ENCODE assay signal across 35 mouse cellular contexts in the genomic region with DNA sequence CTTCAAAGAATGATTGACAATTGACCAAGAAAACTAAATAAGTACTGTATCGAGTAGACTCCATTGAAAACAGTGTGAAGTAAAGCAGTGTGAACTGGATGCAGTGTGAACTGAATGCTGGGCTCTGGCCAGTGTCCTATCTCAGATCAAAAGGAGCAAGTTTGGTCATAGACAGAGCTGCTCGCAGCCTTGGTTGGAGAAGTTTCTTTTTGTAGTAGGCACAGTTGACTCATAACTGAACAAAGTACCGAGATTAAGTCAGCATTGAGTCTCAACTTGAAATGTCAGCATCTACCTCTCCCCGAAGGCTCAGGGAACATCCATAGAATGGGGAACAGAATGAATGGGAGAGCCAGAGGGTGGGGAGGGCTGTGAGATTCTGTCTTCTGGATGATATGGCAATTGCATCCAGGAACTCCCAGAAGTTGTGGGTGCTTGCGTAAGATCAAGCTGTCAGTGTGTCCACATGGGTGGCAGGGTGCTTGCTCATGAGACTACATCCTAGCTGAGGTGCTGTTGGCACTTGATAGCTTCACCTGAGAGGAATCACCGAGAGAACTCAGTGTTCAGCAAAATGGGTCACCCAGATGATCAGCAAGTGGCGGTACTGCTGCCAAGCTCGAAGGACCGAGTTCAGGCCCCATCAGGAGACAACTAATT. TPM values are rescaled to one million over a fixed set of nuclear protein-coding genes. Genes with fewer than 3 reads are reported as not detected.
DNase-seq lines count a peak whose midpoint lies in the region; ATAC-seq and TF ChIP-seq lines count a peak whose summit lies in the region.
"Had no signal": no experiment of that assay in that cellular context is flagged by ENCODE, and none has a peak within 500 bp of the region (broad histone marks: within the 10 kb centered on the region; RNA-seq: fewer than 3 reads in every experiment).

No protein-coding gene starts in this region.

- no peak for TF ChIP-seq CTCF in liver, adult 2 months (IDR thresholded peaks at IDR 0.05; ENCODE audit: low read depth, low read length)

- H3K4me3 ChIP-seq in liver, adult 2 months (ENCODE audit: insufficient read depth, low read depth, low read length) = no peak overlapping the region
- H3K4me3 ChIP-seq in liver, embryonic 12.5 days = no peak overlapping the region
- H3K4me3 ChIP-seq: embryonic facial prominence, embryonic 10.5 days; embryonic facial prominence, embryonic 15.5 days; forebrain, embryonic 13.5 days; heart, embryonic 13.5 days; hindbrain, embryonic 10.5 days; midbrain, embryonic 15.5 days; neural tube, embryonic 12.5 days had no signal

- ATAC-seq in liver, embryonic 12.5 days = no peak
- ATAC-seq in megakaryocyte, adult 5-6 weeks (ENCODE audit: poor library complexity, severe bottlenecking) = peak; percentile 50
- ATAC-seq: forebrain, embryonic 13.5 days; hindbrain, embryonic 16.5 days; intestine, embryonic 16.5 days; lung, postnatal 0 days; midbrain, embryonic 15.5 days had no signal

- WGBS in liver, adult 2 months = 28% methylated on average over 9 of the region's 9 CpGs
- 68% methylated on average over 9 of the region's 9 CpGs for WGBS in liver, embryonic 12.5 days (ENCODE audit: insufficient replicate concordance)

- H3K36me3 ChIP-seq in liver, adult 2 months (ENCODE audit: control insufficient read depth, insufficient read depth, low read length) = no peaks in the 10 kb centered on the region
- H3K36me3 ChIP-seq in liver, embryonic 12.5 days = no peaks in the 10 kb centered on the region
- H3K36me3 ChIP-seq: embryonic facial prominence, embryonic 10.5 days; embryonic facial prominence, embryonic 15.5 days; heart, embryonic 13.5 days; hindbrain, embryonic 10.5 days; midbrain, embryonic 15.5 days; neural tube, embryonic 12.5 days had no signal

- H3K79me2 ChIP-seq in liver, adult 2 months (ENCODE audit: control insufficient read depth, insufficient read depth, low read length) = no peaks in the 10 kb centered on the region

- intact Hi-C loops in gastrocnemius, postnatal 14 days (cut with DNase I; ENCODE audit: low total_unique reads) = no loop called here

- TF ChIP-seq POLR2A in liver, adult 2 months (IDR thresholded peaks at IDR 0.05; ENCODE audit: extremely low read depth, insufficient read depth, low read length) = no peak

- peak overlapping the region; percentile 30 for H3K9ac ChIP-seq in liver, adult 2 months (ENCODE audit: low read depth, low read length)
- no peak overlapping the region for H3K9ac ChIP-seq in liver, embryonic 12.5 days
- H3K9ac ChIP-seq: embryonic facial prominence, embryonic 15.5 days; forebrain, embryonic 13.5 days; heart, embryonic 13.5 days; midbrain, embryonic 15.5 days; neural tube, embryonic 12.5 days had no signal

- H3K4me1 ChIP-seq in liver, adult 2 months (ENCODE audit: control insufficient read depth, insufficient read depth, low read length) = peaks cover 27% of the 10 kb centered on the region
- 0 out of 2 replicates have a peak, but pooled peaks cover 5% of the 10 kb centered on the region for H3K4me1 ChIP-seq in liver, embryonic 12.5 days
- H3K4me1 ChIP-seq: embryonic facial prominence, embryonic 15.5 days; forebrain, embryonic 13.5 days; midbrain, embryonic 15.5 days; neural tube, embryonic 12.5 days had no signal

- H3K27me3 ChIP-seq in liver, adult 2 months (ENCODE audit: control insufficient read depth, insufficient read depth, low read length) = no peaks in the 10 kb centered on the region
- no peaks in the 10 kb centered on the region; the same call in 1 of the 2 replicates for H3K27me3 ChIP-seq in liver, embryonic 12.5 days (replicated peaks)
- H3K27me3 ChIP-seq: embryonic facial prominence, embryonic 15.5 days; forebrain, embryonic 13.5 days; midbrain, embryonic 15.5 days; neural tube, embryonic 12.5 days had no signal

- peak; percentile 35 for DNase-seq in adrenal gland, adult 2 months
- no peak for DNase-seq in adrenal gland, postnatal 4 days (ENCODE audit: low spot score in 2 of 2)
- peak; percentile 92 for DNase-seq in liver, adult 2 months (ENCODE audit: extremely low read depth, low read depth, low spot score)
- peak; percentile 39 for DNase-seq in CD4-positive helper T cell, adult 2 months (ENCODE audit: low read depth, low spot score)
- DNase-seq in right cerebral cortex, adult 18-20 months = no peak
- no peak for DNase-seq in gastrocnemius, postnatal 14 days
- DNase-seq: B cell, adult 2 months; cerebellum, adult 8-10 months; cerebellum, postnatal 25 days; gastrocnemius, postnatal 25 days; heart, postnatal 10 days; kidney, adult 8-10 months; kidney, postnatal 4 days; layer of hippocampus, postnatal 36 days; left cerebral cortex, postnatal 4 days; lung, adult 18-20 months; lung, postnatal 4 days; right cerebral cortex, postnatal 4 days; thymus, adult 2 months; thymus, postnatal 36 days had no signal

- H3K9me3 ChIP-seq in liver, embryonic 12.5 days (replicated peaks) = no peaks in the 10 kb centered on the region
- H3K9me3 ChIP-seq: embryonic facial prominence, embryonic 10.5 days; embryonic facial prominence, embryonic 15.5 days; forebrain, embryonic 13.5 days; hindbrain, embryonic 10.5 days; midbrain, embryonic 15.5 days; neural tube, embryonic 12.5 days had no signal

- H3K27ac ChIP-seq in liver, adult 2 months (replicated peaks; ENCODE audit: insufficient read depth, low read depth, low read length) = peak overlapping the region; percentile 96
- H3K27ac ChIP-seq in liver, embryonic 12.5 days = no peak overlapping the region
- H3K27ac ChIP-seq: embryonic facial prominence, embryonic 10.5 days; embryonic facial prominence, embryonic 15.5 days; forebrain, embryonic 13.5 days; heart, embryonic 13.5 days; hindbrain, embryonic 10.5 days; kidney, postnatal 0 days; midbrain, embryonic 15.5 days; neural tube, embryonic 12.5 days had no signal

- H3K4me2 ChIP-seq in liver, embryonic 12.5 days = no peak overlapping the region
- H3K4me2 ChIP-seq: embryonic facial prominence, embryonic 15.5 days; forebrain, embryonic 13.5 days; heart, embryonic 13.5 days; midbrain, embryonic 15.5 days; neural tube, embryonic 12.5 days had no signal

RNA-seq across cellular contexts. Expression of a gene that starts 8.9 kb away (rescaled TPM):
- total RNA-seq in adrenal gland, adult 2 months (2021) = under 1 TPM; 0.48 to 0.84 TPM
- 0.32 and 1.00 TPM in 2 replicates for polyA plus RNA-seq in adrenal gland, adult 2 months (2012; rRNA removed)
- total RNA-seq in adrenal gland, postnatal 4 days (2021) = 10 to 100 TPM in 1 of 2 experiments, under 1 TPM in 1; 0.92 to 12.2 TPM
- total RNA-seq in liver, adult 2 months (2014; rRNA removed) = 86.4 and 128 TPM in 2 replicates
- 292 and 305 TPM in 2 replicates for polyA plus RNA-seq in liver, adult 2 months (2012; rRNA removed)
- 0.22 and 0.27 TPM in 2 replicates for polyA plus RNA-seq in liver, embryonic 12.5 days (2016; fragmentation: Nextera tagmentation; extraction: Ambion mirVana)
- total RNA-seq in megakaryocyte, adult 5-6 weeks (2015) = not detected in 2 replicates
- 0.18 TPM in 1 of 2 replicates, not detected in the other for total RNA-seq in megakaryocyte, adult 5-6 weeks (2017)
- total RNA-seq in gastrocnemius, postnatal 14 days (2021) = not detected
- total RNA-seq: gastrocnemius, postnatal 25 days; heart, adult 8-10 months; heart, postnatal 10 days; layer of hippocampus, postnatal 36 days; left cerebral cortex, postnatal 4 days had no signal
- polyA plus RNA-seq: embryonic facial prominence, embryonic 10.5 days; embryonic facial prominence, embryonic 15.5 days; forebrain, embryonic 13.5 days; heart, embryonic 13.5 days; hindbrain, embryonic 10.5 days; hindbrain, embryonic 16.5 days; intestine, embryonic 16.5 days; kidney, postnatal 0 days; limb, embryonic 14.5 days; midbrain, embryonic 15.5 days; neural tube, embryonic 12.5 days had no signal

RNA-seq across cellular contexts. Expression of a gene that starts 25.8 kb away (rescaled TPM):
- 1 to 10 TPM in 1 of 2 experiments, under 1 TPM in 1; 0.78 to 1.6 TPM for total RNA-seq in adrenal gland, adult 2 months (2021)
- 0.87 and 1.5 TPM in 2 replicates for polyA plus RNA-seq in adrenal gland, adult 2 months (2012; rRNA removed)
- total RNA-seq in adrenal gland, postnatal 4 days (2021) = 1 to 10 TPM; 6.8 to 8.4 TPM
- 0.74 and 4.0 TPM in 2 replicates for total RNA-seq in liver, adult 2 months (2014; rRNA removed)
- 2.3 and 4.4 TPM in 2 replicates for polyA plus RNA-seq in liver, adult 2 months (2012; rRNA removed)
- 0.20 and 0.44 TPM in 2 replicates for polyA plus RNA-seq in liver, embryonic 12.5 days (2016; fragmentation: Nextera tagmentation; extraction: Ambion mirVana)
- total RNA-seq in megakaryocyte, adult 5-6 weeks (2015) = not detected in 2 replicates
- not detected in 2 replicates for total RNA-seq in megakaryocyte, adult 5-6 weeks (2017)
- total RNA-seq in gastrocnemius, postnatal 14 days (2021) = 1 to 10 TPM; 3.1 to 4.3 TPM

RNA-seq across cellular contexts. Expression of a gene that starts 26.9 kb away (rescaled TPM):
- 1 to 10 TPM; 1.2 to 1.4 TPM for total RNA-seq in adrenal gland, adult 2 months (2021)
- 0.77 and 0.92 TPM in 2 replicates for polyA plus RNA-seq in adrenal gland, adult 2 months (2012; rRNA removed)
- 1 to 10 TPM in 1 of 2 experiments, under 1 TPM in 1; 0.90 to 1.6 TPM for total RNA-seq in adrenal gland, postnatal 4 days (2021)
- 1.6 and 2.3 TPM in 2 replicates for total RNA-seq in liver, adult 2 months (2014; rRNA removed)
- 1.4 and 2.4 TPM in 2 replicates for polyA plus RNA-seq in liver, adult 2 months (2012; rRNA removed)
- 0.16 and 0.19 TPM in 2 replicates for polyA plus RNA-seq in liver, embryonic 12.5 days (2016; fragmentation: Nextera tagmentation; extraction: Ambion mirVana)
- total RNA-seq in megakaryocyte, adult 5-6 weeks (2015) = not detected in 2 replicates
- not detected in 2 replicates for total RNA-seq in megakaryocyte, adult 5-6 weeks (2017)
- 1 to 10 TPM; 2.2 to 2.8 TPM for total RNA-seq in gastrocnemius, postnatal 14 days (2021)

Comparison
In these comparisons a context has a peak if more than half of its experiments do, and no peak if none do; other contexts are left out.
1. DNase-seq: peak in adrenal gland, adult 2 months (single experiment), liver, adult 2 months (single experiment) and CD4-positive helper T cell, adult 2 months (single experiment); none in adrenal gland, postnatal 4 days (0 of 2), right cerebral cortex, adult 18-20 months (single experiment) and gastrocnemius, postnatal 14 days (single experiment).